Mouse (Mus musculus) right cerebral cortex, adult 2 months (tissue): ENCODE measurements around the gene Plekha6.

Experiments used
- DNase-seq, 2 experiments: peaks; one replicate each; pipeline ENCODE4 v3.0.0; 2021 to 2022; ENCODE audit warnings: low spot score in 2 of 2

Plekha6 gene

DNA sequence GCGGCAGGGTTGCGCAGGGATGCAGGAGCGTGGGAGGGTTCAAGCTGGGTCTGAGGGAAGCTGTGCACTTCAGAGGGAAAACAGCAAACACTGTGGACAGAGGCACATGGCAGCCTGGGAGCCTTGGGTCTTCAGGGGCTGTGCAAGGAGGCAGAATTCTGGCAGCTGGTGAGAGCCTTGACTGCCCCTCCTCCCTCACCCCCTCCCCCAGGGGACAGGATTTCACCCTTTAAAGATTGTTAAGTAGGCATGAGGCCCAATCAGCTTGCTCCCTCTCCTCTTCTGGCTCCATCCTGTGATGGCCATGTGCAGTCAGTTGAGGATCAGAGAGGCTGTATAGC, 51.3 kb downstream of the Plekha6 start:
- DNase-seq = no peak

DNA sequence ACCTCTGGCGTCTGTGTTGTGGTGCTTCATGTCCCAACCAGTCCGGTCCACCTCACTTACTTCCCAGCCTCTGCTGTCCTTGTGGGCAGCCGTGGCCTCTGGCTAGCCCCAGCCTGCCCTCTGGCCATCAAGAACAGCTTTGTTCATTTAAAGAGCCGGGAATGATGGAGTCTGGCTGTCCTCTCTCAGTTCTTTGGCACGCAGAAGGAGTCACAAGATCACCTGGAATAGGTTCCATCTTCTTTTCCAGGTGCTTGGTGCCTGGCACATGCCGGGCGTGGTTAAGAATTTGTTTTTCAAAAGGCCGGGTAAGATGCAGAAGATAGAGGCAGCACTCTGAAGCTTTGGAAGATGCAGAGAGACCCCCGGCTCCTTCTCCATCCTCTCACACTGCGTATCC, 51.7 kb downstream of the Plekha6 start:
- DNase-seq = no peak

DNA sequence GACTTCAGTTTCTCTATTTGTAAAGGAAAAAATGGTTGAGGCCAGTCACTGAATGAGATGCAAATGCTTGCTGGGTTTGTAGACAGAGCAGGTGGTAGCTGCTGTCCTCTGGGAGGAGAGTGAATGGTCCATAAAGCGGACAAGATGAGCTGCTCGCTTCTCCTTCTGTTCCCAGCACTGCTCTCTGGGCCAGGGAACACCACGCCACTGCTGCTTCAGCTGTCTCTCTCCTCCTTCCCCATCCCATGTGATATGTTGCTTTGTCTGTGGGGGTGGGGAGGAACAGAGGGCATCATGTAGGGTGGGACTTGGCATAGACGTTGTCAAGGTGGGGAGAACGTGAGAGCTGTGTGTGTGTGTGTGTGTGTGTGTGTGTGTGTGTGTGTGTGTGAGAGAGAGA, 53.0 kb downstream of the Plekha6 start:
- DNase-seq = no peak

DNA sequence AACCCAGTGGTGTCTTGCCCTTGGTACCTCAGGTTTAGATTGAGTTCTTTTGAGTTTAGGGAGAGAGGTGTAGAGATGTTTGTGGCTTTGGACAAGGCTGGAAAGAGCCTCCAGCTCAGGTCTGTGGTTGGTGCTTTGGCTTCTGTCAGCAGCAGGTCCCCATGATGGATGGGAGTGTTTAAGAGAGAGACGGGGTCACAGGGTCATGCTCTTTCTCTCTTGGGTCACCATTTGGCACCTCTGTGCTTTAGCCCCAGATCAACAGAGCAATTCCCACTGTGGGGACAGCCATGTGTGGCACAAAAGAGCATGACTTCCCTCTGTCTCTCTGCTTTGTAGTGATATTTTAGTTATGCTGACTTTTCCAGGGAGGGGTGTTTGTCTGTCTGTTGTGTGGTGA, 55.1 kb downstream of the Plekha6 start:
- DNase-seq = no peak

DNA sequence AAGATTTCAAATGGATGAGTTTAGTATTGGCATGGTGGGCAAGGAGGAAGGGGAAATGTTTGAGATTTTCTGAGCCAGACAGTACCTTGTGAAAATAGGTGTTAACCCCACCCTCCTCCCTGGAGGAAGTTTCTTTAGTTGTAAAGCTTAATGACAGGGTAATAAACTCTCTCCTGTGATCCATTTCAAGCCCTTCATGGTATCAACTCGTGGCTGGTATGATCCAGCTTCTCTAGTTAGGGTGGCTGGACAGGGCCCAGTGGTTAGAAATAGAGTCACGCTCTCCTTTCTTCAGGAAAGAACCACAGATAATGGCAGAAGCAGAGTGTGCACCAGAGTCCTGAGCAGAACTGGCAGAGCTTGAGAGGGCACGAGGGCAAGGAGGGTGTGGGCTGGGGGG, 57.4 kb downstream of the Plekha6 start:
- no peak for DNase-seq

DNA sequence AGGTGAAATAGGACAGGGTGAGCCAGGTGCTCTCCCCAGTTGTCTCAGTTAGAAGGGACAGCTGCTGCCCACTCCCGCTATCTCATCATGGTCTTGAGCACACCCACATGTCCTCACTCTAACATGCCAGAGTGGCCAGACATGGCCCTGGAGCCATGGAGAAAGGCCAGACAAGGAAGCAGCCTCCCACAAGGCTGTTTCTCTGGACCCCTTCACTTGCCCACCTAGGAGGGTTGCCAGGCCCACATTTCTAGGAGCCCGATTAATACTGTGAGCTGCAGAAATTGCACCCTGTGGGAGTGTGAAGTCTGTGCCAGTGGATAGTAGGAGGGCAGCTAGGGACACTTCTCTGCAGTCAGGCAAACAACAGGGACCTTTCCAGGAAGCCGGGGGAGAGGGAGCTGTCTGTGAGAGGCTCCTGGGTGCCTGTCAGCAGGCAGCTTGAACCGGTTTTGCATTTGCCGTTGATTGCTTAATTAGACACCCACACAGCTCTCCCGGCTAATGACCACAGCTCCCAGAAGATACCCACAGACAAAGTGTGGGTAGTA, 58.5 kb downstream of the Plekha6 start:
- no peak for DNase-seq

DNA sequence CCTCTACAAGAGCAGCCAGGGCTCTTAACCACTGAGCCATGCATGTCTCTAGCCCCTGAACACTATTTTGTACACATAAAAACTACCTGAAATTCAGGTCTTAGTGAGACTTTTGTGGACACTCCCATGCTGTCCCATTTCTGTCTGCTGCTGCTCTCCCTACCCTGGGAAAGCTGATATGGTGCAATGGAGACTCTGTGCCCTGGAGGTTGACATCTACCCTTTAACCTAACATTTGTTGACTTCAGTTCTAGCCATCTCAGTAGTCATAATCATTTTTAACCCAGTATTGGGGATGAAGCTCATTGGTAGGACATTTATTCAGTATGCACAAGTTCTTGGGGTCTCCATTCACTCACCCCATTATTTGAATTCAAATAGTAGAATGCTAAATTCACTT, 60.7 kb downstream of the Plekha6 start:
- DNase-seq = no peak

DNA sequence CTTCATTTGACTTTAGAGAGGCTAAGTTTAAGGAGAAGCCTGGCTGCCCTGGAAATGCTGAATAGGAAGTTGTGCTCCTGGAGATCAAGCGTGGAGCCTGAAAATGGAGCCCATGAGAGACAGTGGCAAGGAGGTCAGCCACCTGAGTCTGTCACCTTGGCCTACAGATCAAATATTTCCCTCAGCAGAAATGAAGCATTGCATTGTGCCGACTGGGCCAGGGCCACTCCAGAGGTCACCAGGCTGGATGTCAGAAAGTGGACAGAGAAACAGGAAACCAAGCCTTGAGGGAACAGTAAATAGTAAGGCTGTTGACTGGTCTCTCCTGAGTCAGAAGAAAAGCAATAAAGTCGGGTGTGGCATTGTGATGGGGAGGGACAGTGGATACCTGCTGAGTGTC, 61.1 kb downstream of the Plekha6 start:
- no peak for DNase-seq

DNA sequence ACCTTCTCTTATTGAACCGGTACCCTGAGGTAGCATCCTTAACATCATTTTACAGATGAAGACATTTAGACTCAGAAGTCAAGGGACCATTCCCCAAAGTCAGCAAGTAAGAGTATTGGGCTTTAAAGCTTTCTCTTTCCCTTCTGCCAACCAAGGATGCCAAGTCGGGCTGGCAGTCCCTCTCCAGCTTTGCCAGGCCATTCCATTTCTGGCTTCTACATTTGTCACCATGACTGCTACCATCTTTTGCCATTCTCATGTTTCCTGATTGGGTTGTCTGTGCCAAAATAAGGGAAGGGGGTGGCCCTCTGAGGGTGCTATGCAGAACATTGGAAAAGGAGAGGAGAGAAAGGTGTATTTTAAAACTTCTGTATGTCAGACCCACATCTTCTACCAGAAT, 61.6 kb downstream of the Plekha6 start:
- no peak for DNase-seq

DNA sequence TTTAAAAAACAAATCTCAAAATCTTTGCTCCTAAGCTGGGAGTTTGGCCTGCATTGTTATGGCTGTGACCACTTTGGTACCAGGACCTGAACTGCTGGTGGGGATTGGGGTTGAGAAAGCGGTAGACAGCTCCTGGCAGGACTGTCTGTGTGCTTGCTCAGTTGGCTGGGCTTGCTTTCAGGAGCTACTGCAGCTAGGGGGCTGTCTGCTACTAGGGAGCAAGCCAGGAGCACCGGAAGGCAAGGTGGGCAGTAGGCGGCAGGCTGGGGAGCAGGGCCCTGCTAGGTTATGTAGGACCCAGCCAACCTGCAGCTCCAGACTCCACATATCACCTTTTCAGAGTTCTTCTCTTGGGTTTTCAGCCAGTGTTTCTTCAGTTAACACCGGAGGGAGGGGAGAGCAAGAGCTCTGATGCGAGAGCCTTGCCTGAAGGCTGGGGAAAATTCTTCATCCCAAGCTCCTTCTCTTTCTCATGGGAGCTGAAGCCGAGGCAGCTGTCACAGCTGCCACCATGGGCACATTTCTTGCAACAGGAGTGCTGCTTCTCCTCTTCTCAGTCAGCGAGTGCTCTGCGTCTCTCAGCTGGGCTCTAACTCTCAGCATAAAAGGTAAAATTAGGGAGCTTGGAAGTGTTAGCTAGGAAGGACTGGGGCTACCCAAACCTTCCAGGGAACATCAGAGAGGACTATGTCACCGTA, 62.1 kb downstream of the Plekha6 start:
- DNase-seq = peak; percentile 55 to 58

DNA sequence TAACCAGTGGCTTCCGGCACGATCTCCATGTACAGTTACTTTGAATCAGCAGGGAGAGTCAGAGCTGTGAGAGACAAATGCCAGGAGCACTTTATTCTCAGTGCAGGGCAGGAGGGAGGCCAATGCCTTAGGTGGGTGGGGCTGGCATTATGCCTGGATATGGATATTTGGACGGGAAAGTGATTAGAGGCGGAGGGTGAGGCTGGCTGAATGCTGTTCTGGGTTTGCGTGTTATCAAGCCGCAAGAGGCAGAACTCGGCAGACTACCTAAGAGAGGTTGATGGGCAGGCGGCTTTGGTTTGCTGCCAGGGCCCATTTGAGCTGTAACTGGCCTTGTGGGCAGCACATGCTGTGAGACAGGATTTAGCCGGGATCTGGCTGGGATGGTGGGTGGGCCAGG, 62.9 kb downstream of the Plekha6 start:
- peak; percentile 67 to 68 for DNase-seq

DNA sequence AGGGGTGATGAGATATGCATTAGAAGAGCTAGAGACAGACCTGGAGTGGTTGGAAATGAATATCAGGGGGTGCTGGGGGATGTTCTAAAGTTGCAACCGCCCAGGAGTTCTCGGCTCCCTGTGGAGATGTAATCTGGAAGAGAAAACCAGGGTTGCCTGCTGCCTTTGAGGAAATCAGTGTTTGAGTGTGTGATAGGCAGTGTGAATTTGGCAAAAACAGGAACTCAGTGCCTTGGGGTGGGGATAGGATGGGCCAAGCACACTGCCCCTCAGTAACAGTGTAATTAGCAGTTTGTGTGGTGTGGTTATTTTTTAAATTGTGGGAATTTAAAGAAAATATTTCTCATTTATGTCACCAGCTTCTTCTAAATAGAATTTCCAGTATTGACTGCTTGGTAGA, 63.4 kb downstream of the Plekha6 start:
- no peak for DNase-seq

DNA sequence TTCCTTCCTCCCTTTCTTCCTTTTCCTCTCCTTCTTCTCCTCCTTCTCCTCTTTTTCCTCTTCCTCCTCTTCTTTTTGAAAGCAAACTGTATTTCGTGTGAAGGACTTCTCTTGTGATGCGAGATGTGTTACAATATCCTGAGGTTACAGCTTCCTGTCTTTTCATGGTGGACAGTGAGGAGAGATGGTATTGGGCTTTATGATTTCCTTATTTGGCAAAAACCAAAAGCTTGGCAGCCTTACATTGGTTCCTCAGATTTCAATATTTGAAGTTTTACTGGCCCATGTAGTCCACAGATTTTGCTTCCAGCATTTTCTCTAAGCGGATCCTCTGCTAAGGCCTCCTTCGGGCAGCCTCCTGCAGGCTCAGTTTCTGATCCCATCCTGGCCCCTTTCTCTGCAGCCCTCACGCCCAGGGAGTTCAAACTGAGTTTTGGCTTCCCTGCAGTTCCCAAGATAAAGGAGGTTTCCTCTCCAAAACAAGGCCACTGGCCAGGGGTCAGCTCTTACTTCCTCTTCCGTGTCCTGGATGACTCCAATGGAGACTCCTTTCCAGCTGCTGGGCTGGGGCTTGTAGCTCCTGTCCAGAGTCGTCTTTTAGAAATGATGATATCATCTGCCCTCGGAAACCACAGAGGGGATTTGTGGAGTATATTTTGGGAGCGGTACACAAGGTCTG, 64.9 kb downstream of the Plekha6 start:
- DNase-seq = no peak

DNA sequence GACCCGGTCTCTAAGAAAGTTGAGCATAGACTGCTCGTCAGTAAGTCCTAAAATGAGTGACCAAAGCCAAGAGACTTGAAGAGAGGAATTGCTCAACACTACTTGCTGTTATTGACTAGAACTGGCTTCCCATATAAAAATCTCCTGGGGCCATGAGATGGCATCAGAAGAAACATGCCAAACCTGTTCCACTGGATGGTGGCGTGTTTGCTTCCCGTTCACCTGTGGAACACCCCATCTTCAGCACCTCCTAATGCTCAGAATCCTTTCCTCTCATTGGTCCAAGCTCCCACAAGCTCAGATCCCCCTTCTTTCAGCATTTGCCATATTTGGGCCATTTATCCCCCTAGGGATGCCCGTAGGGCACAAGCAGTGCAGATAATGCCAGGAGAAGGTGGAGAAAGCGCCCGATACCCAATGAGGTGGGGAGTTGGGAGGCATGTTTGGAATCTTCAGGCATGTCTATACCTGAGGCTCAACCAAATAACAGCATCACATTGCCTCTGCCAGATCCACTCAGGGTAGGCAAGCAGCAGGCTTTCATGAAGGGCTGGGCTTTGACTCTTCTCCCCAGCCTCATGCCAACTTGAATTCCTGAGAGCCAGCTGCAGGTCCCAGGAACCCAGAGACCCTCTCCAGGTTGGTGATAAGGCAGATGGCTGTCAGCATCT, 67.6 kb downstream of the Plekha6 start:
- DNase-seq = no peak

DNA sequence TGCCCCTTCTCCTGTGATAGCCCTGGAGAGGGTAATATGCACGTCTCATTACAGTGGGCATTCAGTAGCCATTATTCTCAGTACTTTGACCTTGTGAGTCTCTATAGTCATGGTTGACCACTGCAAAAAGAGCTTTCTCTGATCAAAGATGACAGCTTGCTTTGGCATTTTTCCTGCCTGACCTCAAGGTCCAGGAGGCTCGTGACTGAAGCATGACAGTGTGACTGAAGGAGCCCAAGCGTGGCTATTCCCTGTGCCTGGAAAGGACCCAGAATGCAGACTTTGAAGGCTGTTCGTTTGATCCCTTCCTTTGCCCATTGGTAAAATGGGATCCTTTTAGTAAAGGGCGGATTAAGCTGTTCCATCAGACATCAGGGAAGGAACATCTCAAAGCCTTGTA, 71.9 kb downstream of the Plekha6 start:
- DNase-seq = no peak

DNA sequence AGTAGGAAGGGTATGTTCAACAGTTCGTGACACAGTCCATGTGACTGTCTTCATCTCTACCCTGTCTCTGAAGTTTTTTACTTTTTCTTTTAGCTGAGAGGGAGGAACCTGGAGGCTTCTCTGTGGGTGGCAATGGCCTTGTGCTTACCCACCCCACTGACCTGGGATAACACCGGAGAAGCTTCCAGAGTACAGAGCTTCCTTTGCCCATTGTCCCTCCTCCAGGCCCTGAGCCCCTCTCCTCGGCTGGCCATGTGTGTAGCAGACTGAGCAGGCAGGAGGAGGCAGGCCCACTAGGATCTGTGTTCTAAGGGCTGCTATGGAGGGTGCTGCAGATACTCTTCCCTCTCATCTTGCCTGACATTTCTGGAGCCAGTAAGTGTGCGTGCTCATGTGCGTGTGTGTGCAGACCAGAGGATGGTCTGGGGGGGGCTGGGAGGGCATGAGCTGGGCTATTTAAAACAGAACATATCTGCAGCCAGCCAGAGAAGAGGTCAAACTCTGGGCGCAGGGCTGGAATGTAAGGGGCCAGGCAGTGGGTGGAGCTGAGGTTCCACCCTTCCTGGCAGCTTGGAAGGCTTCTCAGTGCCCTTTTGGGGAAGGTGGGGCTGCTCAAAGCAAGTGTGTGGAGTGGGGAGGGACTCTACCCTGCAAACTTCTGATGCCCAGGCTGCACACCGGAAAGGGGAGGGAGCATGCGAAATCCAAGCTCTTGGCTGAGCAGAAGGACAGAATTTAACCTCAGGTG, 72.9 kb downstream of the Plekha6 start:
- no peak for DNase-seq

DNA sequence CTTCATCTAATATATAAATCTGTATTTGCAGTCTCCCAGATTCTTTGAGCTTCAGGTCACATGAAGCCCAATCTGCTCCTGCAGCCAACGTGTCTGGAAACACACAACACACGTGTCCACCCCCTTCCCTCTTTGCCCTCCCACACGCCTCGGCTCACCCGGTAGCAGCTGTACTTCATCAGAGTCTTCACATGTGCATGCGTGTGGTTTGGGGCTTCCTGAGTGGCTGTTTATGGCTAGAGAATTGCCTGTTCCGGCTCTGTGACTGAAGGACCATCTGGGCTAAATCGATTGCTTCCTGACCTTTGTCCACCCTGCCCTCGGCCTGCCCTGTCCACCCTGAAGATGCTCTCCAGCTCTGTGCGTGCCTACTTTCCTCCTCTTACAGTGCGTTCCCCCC, 73.7 kb downstream of the Plekha6 start:
- DNase-seq = peak; percentile 45 to 60

DNA sequence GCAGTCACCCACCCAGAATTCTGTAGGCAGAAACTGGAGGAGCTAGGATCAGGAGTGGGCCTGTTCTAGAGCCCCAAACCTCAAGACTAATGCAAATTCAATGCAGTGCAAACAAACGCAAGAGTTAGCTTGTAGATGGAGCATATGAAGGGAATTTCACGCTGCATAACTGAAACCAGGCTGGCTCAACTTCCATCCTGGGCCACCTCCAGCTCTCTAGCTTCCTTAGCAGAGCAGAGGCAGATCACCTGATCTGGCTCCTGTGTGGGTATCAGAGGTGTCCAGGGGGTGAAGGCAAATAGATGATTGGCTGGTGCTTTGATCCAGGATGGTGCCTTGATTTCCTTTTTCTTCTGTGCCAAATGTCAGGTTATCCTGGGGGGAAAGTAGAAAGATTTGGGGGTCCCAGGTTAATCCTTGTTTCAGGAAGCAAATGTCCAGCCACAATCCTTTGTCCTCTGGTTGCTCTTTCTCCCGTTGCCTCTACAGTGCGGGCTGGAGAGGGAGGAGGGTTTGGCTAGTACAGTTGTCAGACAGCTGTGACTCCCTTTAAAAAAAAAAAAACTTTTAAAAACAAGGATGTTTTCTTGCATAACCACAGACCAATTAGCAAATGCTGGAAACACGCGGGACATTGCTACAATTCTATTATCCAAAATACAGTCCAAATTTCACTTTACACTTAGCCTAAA, 75.3 kb downstream of the Plekha6 start:
- DNase-seq = peak in 1 of 2 experiments; percentile 26

DNA sequence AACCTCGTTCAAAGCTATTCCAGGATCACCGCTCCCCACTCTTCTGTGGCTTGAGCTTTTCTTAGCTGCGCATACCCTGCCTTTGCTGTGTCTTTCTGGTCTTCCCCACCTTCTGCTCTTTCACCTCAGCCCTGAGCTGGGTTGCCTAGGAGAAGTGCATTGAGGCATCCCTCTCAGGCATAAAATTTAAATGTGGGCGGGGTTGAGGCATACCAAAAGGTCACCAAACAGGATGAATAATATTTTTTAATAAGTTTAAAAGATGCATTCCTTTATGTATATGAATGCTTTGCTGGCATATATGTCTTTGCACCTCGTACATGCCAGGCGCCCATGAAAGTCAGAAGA, 75.8 kb downstream of the Plekha6 start:
- DNase-seq = no peak

DNA sequence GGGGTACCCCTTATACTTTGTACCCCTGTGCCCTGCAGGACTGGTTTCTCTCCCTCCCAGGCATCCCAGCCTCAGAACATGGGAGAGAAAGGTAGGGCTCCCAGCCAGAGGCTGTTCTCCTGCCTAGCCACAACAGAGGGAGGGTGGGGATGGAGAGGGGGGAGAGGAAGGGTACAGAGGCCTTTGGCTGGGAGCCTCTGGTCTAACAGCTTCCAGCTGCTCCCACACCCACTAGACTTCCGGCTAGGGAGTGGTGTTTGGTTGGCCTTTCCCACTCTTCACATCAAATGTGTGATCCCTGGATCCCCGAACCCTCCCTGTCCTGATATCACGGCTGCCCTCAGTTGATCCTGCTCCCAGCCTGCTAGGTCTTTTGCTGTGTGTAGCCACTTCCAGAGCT, 76.9 kb downstream of the Plekha6 start:
- no peak for DNase-seq

DNA sequence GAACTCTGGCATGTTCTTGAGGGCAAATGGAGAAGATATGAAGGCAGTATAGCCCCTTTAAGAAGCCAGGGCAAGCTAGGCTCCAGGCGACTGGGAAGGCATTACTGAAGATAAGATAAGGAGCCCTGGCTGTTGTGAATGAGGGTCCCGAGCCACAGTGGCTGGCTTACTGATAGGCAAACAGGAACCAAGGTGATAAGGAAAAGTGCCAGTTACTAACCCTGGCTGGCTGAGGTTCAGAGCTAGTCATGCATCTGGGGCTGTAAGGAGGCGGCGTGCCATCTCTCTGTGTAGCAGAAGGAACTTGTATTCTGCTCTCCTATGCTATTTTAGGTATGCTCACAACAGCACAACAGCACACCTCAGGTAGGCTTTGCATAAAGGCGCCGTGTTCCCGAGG, 80.7 kb downstream of the Plekha6 start:
- no peak for DNase-seq
